Mouse (Mus musculus): ENCODE measurements around the gene Crtac1. TPM values are rescaled to one million over a fixed set of nuclear protein-coding genes. Genes with fewer than 3 reads are reported as not detected.

Gene Crtac1
- total and polyA plus RNA-seq, 2 experiments from 2014 or later = 0.36 TPM; not detected in 1

DNA sequence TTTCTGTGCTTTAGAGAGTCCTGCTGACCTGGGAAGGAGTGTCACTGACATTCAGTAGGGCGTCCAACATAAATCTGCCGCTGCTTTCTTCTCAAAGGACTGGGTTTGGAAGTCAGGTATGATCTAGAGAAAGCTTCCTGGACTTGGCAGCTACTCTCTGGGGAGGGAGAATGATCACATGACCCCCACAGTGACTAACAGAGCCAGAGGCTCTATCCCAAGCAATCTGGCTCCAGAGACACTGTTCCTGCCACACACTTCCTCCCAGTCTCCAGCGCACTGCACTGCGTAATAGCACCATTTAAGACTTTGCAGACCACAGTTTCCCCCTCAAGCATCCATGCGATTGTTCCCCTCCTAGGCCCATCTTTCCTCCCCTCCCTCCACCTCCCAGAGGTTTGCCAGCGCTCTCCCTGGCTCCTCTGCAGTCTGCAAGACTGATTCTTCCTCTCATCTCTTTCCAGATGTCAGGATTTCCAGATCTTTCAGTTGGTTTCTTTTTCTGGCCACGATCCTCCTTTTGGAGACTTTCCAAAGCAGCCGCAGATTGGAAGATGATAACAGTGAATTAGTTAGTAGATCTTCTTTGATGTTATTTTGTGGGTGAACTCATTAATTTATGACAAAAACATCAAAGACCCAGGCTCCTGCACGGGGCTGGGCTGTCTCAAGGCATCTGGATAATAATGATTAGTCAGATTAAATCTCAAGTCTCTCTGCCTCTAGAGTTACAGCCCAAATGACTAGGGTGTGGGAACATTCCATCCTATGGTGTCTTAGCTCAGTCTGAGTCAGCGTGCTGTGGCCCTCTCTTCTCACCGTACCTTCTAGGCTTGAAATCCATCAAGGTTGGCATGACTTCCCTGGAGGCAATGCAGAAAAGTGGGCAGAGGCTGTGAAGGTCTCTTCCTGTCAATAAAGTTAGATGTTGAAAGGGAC lies 181.3 kb downstream of the Crtac1 start:
- no peak overlapping the region for H3K9ac ChIP-seq (replicated peaks; ENCODE audit: low read depth, low read length)
- no peak for TF ChIP-seq EP300 (IDR thresholded peaks at IDR 0.05; ENCODE audit: low read depth)
- TF ChIP-seq CTCF (IDR thresholded peaks at IDR 0.05; ENCODE audit: low read depth) = no peak
- no peak for DNase-seq (ENCODE audit: low spot score)

DNA sequence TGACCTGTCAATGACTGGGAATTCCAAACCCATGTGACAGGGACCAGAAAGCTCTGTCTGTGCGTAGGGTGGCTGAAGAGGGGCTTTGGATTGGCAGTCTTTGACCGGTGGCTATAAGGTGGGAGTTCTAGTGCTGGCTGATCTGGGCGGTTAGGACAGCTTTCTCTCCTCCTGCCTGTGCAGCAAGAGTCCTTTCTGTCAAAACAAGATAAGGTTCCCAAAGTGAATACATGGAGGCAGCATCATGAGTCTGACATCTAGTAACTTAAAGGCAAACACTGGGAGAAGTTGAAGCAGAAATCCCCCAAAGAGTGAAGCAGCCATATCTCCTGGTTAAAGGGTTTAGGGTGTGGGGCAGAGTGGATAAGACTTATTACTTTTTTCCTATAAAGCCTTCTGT lies 184.1 kb downstream of the Crtac1 start, which contains the start of gene Golga7b:
Gene Golga7b (plus strand): TSS at position 56 of the 400 bp plus-strand sequence.
- H3K4me2 ChIP-seq (ENCODE audit: low read depth, low read length) = no peak within 1 kb of the TSS
- H3K27ac ChIP-seq (ENCODE audit: low read depth) = no peak within 1 kb of the TSS
- H3K4me1 ChIP-seq (ENCODE audit: control insufficient read depth, insufficient read depth) = no peaks in the 10 kb centered on the region
- H3K27me3 ChIP-seq (ENCODE audit: control insufficient read depth, insufficient read depth, low read length) = no peaks in the 10 kb centered on the region
- DNase-seq (ENCODE audit: low spot score) (no peak), ATAC-seq (ENCODE audit: insufficient read depth, low read depth) (no peak)
- H3K9me3 ChIP-seq (replicated peaks; ENCODE audit: control insufficient read depth, low read length) = no peaks in the 10 kb centered on the region
- TF ChIP-seq CTCF (IDR thresholded peaks at IDR 0.05; ENCODE audit: low read depth) (no peak), EP300 (IDR thresholded peaks at IDR 0.05; ENCODE audit: low read depth) (no peak)
- no peaks in the 10 kb centered on the region for H3K36me3 ChIP-seq (replicated peaks; ENCODE audit: control insufficient read depth, insufficient read depth, low read length)
- WGBS = 39% methylated on average over 3 of the region's 3 CpGs
- H3K4me3 ChIP-seq (ENCODE audit: low read depth, low read length) = no peak within 1 kb of the TSS
- no peak within 1 kb of the TSS for H3K9ac ChIP-seq (replicated peaks; ENCODE audit: low read depth, low read length)

More for the DNA sequence above, 181.3 kb downstream of the Crtac1 start:
- H3K36me3 ChIP-seq (replicated peaks; ENCODE audit: control insufficient read depth, insufficient read depth, low read length) = no peaks in the 10 kb centered on the region
- peaks cover 11% of the 10 kb centered on the region for H3K27me3 ChIP-seq (ENCODE audit: control insufficient read depth, insufficient read depth, low read length)
- no peaks in the 10 kb centered on the region for H3K4me1 ChIP-seq (ENCODE audit: control insufficient read depth, insufficient read depth)
- no peak overlapping the region for H3K27ac ChIP-seq (ENCODE audit: low read depth)
- no peak overlapping the region for H3K4me3 ChIP-seq (ENCODE audit: low read depth, low read length)
- ATAC-seq (ENCODE audit: insufficient read depth, low read depth) = no peak
- no peaks in the 10 kb centered on the region for H3K9me3 ChIP-seq (replicated peaks; ENCODE audit: control insufficient read depth, low read length)
- WGBS = 68% methylated on average over 11 of the region's 11 CpGs
- no peak overlapping the region for H3K4me2 ChIP-seq (ENCODE audit: low read depth, low read length)

- Histone ChIP-seq H3K4me1 (ENCODE audit: control insufficient read depth, insufficient read depth) (no peaks in the 10 kb centered on the region), H3K9me3 (replicated peaks; ENCODE audit: control insufficient read depth, low read length) (no peaks in the 10 kb centered on the region), H3K27me3 (ENCODE audit: control insufficient read depth, insufficient read depth, low read length) (no peaks in the 10 kb centered on the region), H3K4me3 (ENCODE audit: low read depth, low read length) (no peak overlapping the region), H3K9ac (replicated peaks; ENCODE audit: low read depth, low read length) (no peak overlapping the region), H3K36me3 (replicated peaks; ENCODE audit: control insufficient read depth, insufficient read depth, low read length) (no peaks in the 10 kb centered on the region), H3K4me2 (ENCODE audit: low read depth, low read length) (no peak overlapping the region), H3K27ac (ENCODE audit: low read depth) (no peak overlapping the region)
- no peak for DNase-seq (ENCODE audit: low spot score)
- WGBS = 46% methylated on average over 5 of the region's 5 CpGs
- no peak for TF ChIP-seq EP300 (IDR thresholded peaks at IDR 0.05; ENCODE audit: low read depth)
- no peak for TF ChIP-seq CTCF (IDR thresholded peaks at IDR 0.05; ENCODE audit: low read depth)
- ATAC-seq (ENCODE audit: insufficient read depth, low read depth) = no peak
Observed at GRCm38 (mm10) chr19:42246626-42247025, 185.0 kb downstream of the Crtac1 start.

- Histone ChIP-seq H3K27me3 (ENCODE audit: control insufficient read depth, insufficient read depth, low read length) (no peaks in the 10 kb centered on the region), H3K9ac (replicated peaks; ENCODE audit: low read depth, low read length) (no peak overlapping the region), H3K4me1 (ENCODE audit: control insufficient read depth, insufficient read depth) (peaks cover 10% of the 10 kb centered on the region; the same call in 1 of the 2 replicates), H3K4me3 (ENCODE audit: low read depth, low read length) (no peak overlapping the region), H3K4me2 (ENCODE audit: low read depth, low read length) (no peak overlapping the region), H3K36me3 (replicated peaks; ENCODE audit: control insufficient read depth, insufficient read depth, low read length) (no peaks in the 10 kb centered on the region), H3K27ac (ENCODE audit: low read depth) (no peak overlapping the region), H3K9me3 (replicated peaks; ENCODE audit: control insufficient read depth, low read length) (no peaks in the 10 kb centered on the region)
- no peak for TF ChIP-seq CTCF (IDR thresholded peaks at IDR 0.05; ENCODE audit: low read depth)
- no peak for TF ChIP-seq EP300 (IDR thresholded peaks at IDR 0.05; ENCODE audit: low read depth)
- ATAC-seq (ENCODE audit: insufficient read depth, low read depth) (no peak), DNase-seq (ENCODE audit: low spot score) (no peak)
- WGBS = 42% methylated on average over 3 of the region's 3 CpGs
Observed at GRCm38 (mm10) chr19:42243401-42243800, 188.2 kb downstream of the Crtac1 start.

DNA sequence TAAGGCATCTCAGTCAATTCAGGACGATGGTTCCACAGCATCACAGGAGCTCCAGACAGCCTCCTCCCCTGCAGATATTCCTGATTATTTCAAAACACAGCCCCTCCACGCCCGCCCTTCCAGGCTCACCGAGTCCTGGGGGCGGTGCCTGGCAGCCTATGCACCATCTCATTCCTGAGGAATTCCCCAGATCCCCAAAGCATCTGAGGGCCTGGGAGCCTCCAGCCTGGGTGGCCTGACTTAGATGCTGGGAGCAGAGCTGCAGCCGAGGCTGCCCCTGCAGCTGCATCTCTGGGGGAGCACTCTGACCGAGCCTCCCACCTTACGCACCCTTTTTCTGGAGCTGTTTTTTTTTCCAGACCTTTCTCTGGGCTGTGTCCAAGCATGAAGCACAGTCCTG lies 190.7 kb downstream of the Crtac1 start:
- DNase-seq (ENCODE audit: low spot score) (no peak), ATAC-seq (ENCODE audit: insufficient read depth, low read depth) (no peak)
- H3K4me1 ChIP-seq (ENCODE audit: control insufficient read depth, insufficient read depth) = peaks cover 19% of the 10 kb centered on the region; the same call in 1 of the 2 replicates

More for the DNA sequence above, 190.7 kb downstream of the Crtac1 start:
- Histone ChIP-seq H3K36me3 (replicated peaks; ENCODE audit: control insufficient read depth, insufficient read depth, low read length) (no peaks in the 10 kb centered on the region), H3K4me3 (ENCODE audit: low read depth, low read length) (no peak overlapping the region), H3K27me3 (ENCODE audit: control insufficient read depth, insufficient read depth, low read length) (no peaks in the 10 kb centered on the region), H3K4me2 (ENCODE audit: low read depth, low read length) (no peak overlapping the region), H3K9ac (replicated peaks; ENCODE audit: low read depth, low read length) (no peak overlapping the region), H3K9me3 (replicated peaks; ENCODE audit: control insufficient read depth, low read length) (no peaks in the 10 kb centered on the region), H3K27ac (ENCODE audit: low read depth) (no peak overlapping the region)
- no peak for TF ChIP-seq EP300 (IDR thresholded peaks at IDR 0.05; ENCODE audit: low read depth)
- 43% methylated on average over 8 of the region's 8 CpGs for WGBS
